Mouse (Mus musculus): ENCODE results near the gene Palld. TPM values are rescaled to one million over a fixed set of nuclear protein-coding genes. Genes with fewer than 3 reads are reported as not detected.

Gene Palld
- total RNA-seq, 2 experiments from 2014 or later: 280 to 283 TPM

DNA sequence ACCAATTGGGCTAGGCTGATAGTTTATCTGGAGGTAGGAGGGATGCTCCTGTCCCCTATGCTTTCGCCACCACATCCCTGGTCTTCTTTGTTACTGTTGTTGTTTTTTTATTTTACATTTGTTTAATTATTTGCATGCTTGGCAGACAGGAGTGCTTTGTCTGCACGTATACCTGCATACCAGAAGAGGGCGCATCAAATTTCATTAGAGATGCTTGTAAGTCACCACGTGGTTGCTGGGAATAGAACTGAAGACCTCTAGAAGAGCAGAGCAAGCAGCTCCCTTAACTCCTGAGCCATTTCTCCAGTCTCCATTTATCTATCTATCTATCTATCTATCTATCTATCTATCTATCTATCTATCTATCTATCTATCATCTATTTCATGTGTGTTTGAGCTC, 166.4 kb downstream of the Palld start:
- intact Hi-C loops (cut with DNase I): no loop called here
- no peak for DNase-seq

DNA sequence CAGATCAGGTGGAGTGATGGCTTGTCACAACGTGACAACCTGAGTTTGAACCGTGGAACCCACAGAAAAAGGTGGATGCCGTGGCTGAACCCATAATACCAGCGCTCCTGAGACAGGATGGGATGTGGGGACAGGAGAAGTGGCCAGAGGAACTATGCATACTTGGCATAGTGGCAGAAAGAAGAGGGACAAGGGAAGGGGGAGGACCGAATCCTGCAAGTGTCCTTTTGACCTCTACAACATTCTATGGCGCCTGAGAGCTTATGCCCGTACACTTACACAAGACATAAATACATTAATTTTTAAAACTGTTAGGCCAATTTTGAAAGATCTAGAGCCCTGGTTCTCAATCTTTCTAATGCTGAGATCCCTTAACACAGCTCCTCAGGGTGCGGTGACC, 168.3 kb downstream of the Palld start:
- intact Hi-C loops (cut with DNase I): no loop called here
- no peak for DNase-seq

DNA sequence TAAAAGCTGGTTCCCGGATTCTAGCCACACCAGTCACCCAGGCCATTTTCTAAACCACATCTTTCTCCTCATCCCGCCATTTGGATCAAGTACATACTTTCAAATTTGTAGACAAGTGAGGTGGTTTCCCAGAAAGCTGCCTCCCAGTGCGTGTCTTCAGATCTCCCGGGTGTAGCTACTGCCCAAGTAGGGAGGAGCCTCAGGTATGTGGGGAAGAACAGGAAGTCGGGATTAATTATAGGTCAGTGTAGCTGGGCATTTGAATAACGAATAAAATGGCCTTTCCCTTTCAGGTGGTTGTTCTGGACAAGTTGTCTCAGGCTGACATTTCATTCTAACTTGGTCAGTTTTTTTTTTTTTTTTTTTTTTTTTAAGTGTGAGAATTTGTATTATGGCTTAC, 170.3 kb downstream of the Palld start:
- intact Hi-C loops (cut with DNase I): no loop called here
- no peak for DNase-seq

DNA sequence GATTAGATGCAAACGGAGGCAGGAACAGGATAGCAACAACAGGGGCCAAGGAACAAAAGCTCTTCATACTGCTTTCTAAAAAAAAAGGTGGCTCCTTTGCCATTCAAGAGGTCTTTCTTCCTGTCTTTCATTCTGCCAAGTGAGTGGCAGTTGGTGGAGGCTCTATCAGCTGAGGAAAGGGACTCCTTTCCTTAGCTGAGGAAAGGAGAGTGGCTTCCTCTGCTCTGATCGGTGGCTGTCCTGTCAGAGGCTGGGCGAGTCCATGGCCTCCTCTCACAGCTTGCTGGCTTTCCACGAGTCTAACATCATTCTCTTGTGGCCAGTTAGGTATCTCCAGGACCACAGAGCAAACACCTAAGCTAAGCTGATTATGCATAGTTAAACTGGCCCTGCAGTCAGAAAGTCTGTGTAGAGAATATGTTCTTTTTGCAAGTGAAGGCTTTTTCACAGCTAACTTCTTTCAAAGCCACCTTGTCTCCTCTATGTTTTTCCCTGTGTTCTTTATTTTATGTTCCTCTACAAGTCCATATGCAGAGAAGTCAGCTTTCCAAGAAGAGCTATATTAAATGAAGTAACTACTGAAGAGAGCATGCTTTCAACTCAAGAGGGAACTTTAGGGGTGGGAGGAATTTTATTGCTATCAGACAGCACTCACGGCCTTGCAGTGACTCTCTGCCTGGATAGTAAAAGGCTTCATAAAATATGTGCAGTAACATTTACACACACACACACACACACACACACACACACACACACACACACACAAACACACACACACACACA, 171.0 kb downstream of the Palld start:
- intact Hi-C loops (cut with DNase I): no loop called here
- DNase-seq: no peak

DNA sequence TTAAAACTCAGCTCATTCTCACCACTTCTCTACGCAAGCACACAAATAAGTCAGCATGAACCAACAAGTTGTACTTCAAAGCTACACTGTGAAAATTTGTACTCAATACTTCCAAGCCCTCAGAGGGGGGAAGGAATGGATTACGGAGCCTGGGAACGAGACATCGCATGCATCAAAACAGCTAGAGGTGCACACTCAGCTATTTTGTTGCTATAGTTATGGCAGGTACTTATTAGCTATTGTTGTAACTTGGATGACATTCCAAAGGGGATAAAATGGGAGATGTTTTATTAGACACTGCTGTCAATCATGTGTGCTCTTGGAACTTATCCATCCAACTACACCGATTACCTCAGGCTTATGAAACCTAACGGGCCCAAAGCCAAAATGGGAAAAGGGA, 171.8 kb downstream of the Palld start:
- intact Hi-C loops (cut with DNase I): no loop called here
- DNase-seq: no peak

DNA sequence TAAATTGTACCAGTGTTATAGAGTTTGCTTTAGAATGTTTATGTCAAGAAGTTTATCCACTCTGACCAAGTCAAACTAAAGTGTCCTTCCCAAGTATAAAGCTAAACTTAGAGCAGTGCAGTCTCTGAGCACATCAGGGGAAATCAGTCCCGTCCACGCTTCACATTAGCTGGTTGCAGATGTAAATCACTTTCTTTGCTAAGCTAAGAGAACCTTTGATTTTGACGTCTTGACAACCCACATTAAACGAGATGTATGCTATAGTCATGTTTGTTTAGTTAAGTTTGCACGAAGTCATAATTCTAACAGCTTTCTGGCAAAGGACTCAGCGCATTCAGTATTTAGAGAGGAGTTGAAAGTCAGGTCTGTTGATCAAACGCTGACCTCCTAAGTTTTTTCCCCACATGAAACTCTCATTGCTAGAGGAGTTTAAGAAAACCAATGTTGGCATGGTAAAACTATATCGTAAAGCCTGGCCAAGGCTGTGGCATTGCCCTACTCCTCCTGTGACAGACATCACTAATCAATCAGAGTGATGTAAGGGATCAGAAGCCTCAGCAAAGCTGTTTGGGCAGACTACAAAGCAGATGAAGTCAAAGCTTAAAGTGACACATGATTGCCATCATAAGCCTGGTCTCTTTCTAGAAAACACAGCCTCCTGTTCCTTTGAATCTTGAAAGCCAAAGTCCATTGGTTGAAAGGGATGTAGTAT, 177.0 kb downstream of the Palld start:
- intact Hi-C loops (cut with DNase I): no loop called here
- DNase-seq: no peak

DNA sequence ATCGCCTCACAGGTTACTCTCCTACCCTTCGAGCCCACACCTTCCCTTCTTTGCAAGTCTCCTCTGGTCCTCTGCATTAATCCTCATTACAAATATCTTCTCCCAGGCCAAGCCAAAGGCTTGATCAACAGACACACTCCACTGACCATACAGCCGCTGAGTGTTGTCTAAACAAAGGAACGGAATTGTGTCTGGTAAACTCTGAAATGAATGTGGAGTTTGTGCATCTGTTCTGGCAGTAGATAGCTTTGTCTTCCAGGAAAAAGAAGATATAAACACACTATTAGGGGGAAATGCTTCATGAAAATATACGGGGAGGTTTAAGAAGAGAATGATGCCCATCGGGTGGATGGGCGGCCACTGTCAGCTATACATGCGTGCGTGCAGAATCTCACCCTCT, 180.3 kb downstream of the Palld start:
- intact Hi-C loops (cut with DNase I): no loop called here
- DNase-seq: no peak

DNA sequence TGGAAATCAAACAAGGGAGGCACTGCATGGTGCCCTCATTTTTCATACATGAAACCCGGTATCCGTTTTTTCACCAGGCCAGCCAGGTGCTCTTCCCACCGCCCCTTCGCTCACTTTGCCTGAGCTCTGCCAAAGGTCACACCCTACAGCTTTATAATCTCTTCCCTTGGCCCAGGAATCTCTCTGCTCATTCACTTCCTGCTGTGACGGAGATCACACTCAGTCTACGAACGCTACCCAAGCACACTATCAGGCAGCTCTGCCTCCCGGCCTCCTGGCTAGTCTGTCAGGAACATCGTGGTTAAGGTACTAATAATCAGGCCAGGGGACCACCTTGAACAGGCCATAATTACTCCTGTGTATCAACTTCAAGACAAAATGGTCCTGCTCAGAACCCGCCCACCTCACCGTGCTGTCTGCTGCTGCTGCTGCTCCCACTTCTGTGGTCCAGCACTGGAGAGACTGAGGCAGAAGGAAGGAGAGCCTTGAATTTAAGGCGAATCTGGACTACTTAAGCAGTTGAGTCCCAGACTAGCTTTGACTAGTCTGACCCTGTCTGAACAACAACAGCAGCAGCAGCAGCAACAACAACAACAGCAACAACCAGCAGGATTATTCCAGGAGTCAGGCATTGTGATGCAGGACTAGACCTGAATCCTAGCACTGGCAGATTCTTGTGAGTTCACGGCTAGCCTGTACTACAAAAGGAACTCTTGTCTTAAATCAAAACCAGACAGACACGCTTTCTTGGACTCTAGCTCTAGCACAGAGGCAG, 187.0 kb downstream of the Palld start:
- peak in 1 of 2 experiments; percentile 23 for DNase-seq

DNA sequence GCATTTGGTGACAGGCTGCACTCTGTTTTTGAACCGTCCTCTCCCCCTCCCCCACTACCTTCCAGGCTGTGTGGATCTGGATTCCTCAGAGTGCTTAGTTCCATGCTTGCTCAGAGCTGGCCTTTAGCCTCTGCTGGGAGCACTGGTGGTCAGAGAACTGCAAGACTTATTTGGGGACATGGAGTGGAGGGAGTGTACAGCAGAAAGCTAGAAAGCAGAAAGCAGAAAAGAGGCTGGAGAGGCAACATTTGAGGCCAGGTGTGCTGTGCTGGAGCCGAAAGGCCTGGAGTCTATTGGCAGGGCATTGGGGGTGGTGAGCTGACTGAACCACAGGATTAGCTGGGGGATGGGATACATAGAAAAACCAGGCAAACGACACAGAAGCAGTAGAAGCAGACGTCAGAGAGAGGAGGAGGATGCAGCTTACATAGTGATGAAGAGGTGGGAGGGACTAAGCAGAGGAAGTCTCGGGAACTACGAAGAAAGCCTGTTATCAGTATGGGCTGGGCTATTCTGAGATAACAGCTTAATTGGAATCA, 188.1 kb downstream of the Palld start:
- intact Hi-C loops (cut with DNase I): no loop called here
- DNase-seq: no peak

More for the DNA sequence above, 187.0 kb downstream of the Palld start:
- intact Hi-C loops (cut with DNase I): no loop called here

DNA sequence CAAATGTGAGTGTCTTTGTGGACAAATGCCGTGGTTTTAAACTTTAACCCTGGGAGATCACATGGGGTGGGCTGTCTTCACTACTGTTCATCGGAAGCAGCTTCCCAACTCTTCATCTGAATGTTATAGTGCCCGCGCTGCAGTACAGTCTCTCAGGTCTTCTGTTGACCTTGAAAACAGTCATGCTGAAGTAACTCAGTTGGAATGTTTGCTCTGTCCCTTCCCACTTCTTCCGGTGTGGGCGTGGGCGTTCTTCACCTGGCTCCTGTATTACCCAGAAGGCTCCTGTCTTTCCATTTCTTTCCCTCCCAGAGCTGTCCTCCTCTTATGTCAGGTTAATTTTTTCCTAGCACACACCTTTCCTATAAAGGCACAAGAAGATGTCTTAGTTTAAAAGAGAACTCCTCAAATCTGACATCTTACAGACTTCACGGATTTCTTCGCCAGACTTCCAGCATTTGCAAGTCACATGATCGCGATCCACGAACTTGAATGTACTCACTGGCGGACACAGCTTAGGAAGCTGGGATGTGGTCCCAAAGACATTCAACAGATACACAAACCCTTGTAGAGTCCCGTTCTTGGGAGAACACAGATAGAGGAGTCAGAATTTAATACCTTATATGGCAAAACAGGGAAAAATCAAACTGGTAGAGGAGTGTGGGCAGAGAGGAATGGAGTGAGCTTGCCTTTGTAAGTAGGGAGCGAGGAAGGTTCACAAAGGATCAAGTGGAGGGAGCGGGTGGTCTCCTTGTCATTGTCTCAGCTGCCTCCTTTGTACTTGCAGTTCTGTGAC, 189.1 kb downstream of the Palld start:
- peak in 1 of 2 experiments; percentile 22 for DNase-seq

DNA sequence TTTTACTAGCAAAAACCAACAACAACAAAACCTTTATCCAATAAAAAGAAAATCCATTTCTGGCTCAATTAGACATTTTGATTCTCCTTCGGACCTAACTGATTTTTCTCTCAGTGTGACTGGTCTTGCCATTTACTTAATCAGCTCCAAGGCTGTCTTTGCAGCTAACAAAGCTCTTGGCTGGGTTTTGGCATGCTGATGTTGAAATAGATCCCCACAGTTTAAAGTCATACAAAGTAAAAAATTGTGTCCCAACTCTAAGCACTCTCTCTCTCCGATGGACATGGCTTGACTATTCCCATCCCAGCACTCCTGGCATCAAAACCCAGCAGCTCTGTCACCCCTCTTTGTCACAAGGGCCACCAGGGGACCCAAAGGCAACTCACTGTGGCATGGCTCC, 190.1 kb downstream of the Palld start:
- intact Hi-C loops (cut with DNase I): no loop called here
- DNase-seq: no peak

More for the DNA sequence above, 189.1 kb downstream of the Palld start:
- intact Hi-C loops (cut with DNase I): no loop called here

DNA sequence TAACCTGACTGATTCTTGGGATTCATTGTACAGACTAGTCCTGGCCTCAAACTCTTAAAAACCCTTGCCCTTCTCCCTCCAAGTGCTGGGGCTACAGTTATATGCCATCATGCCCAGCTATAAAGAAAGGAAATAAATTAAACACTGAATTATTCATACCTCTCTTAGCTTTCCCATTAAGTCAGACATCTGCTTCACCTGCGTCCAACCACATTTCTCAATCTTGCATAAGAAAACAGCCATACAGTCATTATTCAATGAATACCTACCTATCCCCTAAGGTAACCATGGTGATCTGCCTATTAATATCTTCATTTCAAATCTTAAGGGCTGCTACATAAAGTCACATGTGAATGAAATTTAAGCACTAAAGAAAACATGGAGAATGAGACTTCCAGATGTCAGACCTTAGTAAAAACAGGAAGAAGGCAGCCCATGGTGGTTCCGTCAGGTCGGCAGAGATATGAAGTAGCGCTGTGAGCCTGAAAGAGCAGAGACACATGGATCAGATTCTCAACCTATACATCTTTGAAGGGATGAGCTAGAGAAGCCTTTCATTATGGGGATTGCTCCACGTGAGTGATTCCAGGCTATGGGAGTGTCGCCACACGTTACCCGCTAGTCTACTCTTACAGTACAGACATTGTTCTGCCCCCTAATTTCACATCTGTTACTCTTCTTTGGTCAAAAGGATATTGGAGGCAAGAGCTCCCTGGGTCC, 193.7 kb downstream of the Palld start:
- peak in 1 of 2 experiments; percentile 25 for DNase-seq
- intact Hi-C loops (cut with DNase I): loop anchor here (5.0 kb wide), 2 partner anchors 124 to 329 kb away; no protein-coding TSS in a partner anchor

DNA sequence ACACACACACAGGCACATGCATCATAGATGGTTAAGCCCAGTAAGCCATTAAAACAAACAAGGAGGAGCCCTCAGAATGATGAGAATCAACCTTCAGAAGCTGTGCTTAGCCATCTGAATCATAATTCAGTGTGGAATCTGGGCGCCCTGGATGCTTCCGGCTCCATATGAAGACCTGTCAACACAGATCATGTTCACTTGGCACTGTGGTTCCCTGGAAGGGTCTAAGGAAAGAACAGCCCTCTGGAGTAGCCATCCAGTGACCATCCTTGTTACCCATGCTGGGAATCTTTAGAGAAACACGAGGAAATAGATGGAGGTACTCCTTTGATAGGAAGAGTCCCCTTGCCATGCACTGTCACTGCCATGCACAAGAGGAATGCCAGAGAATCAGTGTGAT, 197.0 kb downstream of the Palld start:
- DNase-seq: no peak
- intact Hi-C loops (cut with DNase I): loop anchor here (5.0 kb wide), 2 partner anchors 127 to 332 kb away; no protein-coding TSS in a partner anchor

DNA sequence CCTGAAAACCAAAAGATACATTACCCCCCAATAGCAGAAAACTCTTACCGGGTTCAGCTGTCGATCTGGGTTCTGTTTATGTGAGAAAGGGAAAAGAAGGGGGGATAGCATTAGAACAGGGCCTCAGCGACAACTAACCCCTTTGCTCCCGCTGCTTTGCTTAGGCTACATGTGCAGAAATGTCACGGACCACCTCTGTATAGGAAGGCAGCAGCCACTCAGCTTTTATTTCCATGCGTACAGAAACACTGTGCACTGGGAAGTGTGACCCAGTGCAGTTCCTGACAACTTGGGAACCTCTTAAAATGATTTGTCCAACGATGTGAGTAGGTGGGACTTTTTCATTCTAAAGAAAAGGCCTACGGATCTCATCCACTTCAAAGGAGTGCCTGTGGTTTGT, 200.4 kb downstream of the Palld start:
- intact Hi-C loops (cut with DNase I): no loop called here
- no peak for DNase-seq

DNA sequence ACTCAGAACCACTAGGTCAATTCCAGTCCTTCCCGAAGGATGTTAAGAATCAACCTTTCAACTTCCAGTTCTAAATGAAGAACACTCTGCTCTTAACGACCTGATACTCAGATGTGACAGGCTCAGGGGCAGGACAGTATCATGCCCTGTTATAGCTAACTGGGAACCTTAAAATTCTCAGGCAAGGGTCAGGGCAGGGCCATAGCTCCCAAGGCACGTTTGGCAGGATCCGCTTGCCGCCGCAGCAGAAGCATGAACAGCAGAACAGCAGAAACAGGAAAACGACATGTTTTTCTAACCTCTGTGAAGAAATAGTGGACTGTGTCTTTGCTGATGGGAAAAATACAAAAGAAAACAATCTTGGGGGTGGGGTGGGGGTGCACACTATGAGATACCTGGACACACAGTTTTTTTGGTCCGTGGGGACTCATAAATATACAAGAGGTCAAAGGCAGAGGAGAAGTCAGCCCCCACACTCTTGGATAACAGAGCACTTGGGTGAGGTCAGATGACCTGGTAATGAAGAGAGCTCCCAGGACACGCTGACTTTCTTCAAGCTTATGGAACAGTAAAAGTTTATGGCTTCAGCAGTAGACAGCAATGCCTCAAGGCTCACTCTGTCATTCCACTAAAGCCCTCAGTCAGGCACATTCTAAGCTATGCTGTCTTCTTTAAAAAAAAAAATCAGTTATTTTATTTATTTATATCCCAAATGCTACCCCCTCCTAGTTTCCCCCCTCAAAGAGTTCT, 201.4 kb downstream of the Palld start:
- no peak for DNase-seq
- intact Hi-C loops (cut with DNase I): loop anchor here (2.0 kb wide), 1 partner anchor 174 kb away; no protein-coding TSS in a partner anchor

DNA sequence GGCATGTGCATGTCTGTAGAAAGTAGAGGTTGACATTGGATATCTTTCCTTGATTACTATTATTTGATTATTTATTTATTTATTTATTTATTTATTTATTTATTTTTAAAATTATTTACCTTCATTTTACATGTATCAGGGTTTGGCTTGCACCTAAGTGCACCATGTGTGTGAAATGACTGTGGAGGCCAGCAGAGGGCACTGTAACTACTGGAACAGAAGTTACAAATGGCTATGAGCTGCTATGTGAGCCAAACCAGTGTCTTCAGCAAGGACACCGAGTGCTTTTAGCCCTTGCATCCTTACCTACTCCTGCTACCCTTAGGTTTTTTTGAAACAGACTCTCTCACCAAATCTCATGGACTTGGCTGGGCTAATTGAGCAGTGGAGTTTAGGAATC, 202.2 kb downstream of the Palld start:
- intact Hi-C loops (cut with DNase I): loop anchor here (2.0 kb wide), 1 partner anchor 175 kb away; no protein-coding TSS in a partner anchor
- peak in 1 of 2 experiments; percentile 40 for DNase-seq

DNA sequence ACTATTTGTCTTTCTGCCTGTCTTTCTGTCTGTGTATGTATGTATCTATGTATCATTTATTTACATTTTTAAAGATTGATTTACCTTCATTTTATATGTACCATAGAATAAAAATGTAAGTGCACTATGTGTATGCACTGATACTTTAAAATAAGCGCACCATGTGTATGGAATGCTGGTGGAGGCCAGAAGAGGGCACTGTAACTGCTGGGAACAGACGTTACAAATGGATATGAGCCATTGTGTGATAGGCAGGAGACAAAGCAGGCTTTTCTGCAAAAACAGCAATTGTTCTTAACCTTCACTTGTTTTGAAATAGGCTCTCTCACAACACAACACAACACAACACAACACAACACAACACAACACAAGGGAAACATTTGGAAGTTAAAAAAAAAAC, 203.5 kb downstream of the Palld start:
- no peak for DNase-seq
- intact Hi-C loops (cut with DNase I): no loop called here

DNA sequence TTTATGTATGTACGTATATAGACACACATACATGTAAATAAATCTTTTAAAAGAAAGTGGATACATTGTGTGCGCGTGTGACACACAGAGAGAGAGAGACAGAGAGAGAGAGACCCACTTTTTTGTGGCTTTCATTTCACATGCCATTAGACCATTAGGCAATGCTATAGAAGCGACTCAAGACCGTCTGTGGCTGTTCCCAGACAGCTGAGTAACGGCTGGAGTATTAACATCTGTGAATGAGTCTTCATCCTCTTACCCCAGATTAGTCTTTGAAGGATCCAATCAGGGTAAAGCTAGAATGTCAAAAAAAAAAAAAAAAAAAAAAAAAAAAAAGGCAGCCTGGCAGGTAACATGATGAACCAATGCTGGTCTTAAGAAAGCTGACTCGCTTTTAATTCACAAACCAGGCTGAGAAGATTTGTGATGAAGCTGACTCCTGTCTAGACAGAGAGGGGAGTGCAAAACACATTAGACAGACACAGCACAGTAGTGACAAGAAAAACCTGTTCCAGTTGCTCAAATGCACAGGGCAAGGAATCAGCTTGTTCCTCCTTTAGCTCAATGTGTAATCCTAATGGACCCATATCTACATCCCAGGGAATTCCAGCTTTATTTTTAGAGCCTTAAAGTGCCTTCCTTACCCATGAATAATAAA, 204.6 kb downstream of the Palld start:
- DNase-seq: peak in 1 of 2 experiments; percentile 26
- intact Hi-C loops (cut with DNase I): no loop called here
